9 mouse cellular contexts compared by ENCODE assay signal in the genomic region with DNA sequence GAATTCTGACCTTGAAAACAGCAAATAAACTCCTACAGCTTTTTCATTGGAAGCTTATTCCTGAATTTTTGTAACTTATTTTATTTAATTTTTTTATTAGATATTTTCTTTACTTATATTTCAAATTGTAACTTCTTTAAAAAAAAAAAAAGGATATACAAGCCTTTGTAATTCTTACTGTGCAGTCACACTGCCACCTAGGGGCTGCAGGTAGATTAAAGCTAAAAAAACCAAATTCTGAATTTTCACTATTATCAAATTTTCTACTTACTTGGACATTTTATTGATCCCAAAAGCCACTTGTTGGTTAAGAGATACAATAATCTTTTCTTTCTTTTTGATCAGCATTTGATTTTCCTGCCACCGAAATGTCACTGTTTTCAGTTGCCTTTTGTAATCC. TPM values are rescaled to one million over a fixed set of nuclear protein-coding genes. Genes with fewer than 3 reads are reported as not detected.
DNase-seq lines count a peak whose midpoint lies in the region; TF ChIP-seq lines count a peak whose summit lies in the region.
"Had no signal": no experiment of that assay in that cellular context is flagged by ENCODE, and none has a peak within 500 bp of the region (broad histone marks: within the 10 kb centered on the region; RNA-seq: fewer than 3 reads in every experiment).

No protein-coding gene starts in this region.

- peak; percentile 92 for TF ChIP-seq CTCF in layer of hippocampus, adult 2 months (conservative IDR thresholded peaks at IDR 0.05)

- H3K4me3 ChIP-seq in layer of hippocampus, adult 2 months = no peak overlapping the region
- H3K4me3 ChIP-seq: limb, embryonic 12.5 days had no signal

- intact Hi-C loops in left cerebral cortex, postnatal 36 days (cut with DNase I) = no loop called here

- no peak overlapping the region for H3K27ac ChIP-seq in layer of hippocampus, adult 2 months
- H3K27ac ChIP-seq: limb, embryonic 12.5 days had no signal

- DNase-seq in cerebellum, adult 9-10 months = peak; percentile 10
- no peak for DNase-seq in cerebellum, adult 9-11 months
- DNase-seq in layer of hippocampus, adult 2 months (ENCODE audit: low spot score in 2 of 2) = no peak
- no peak for DNase-seq in layer of hippocampus, postnatal 36 days
- DNase-seq in MN1 (ENCODE audit: low spot score) = peak; percentile 14
- peak; percentile 9 for DNase-seq in mesoderm, embryonic 11.5 days (ENCODE audit: low read depth, low spot score)
- DNase-seq in frontal cortex, postnatal 25 days (ENCODE audit: low spot score in 2 of 2) = no peak
- no peak for DNase-seq in left cerebral cortex, postnatal 36 days (ENCODE audit: low spot score in 2 of 2)

RNA-seq across cellular contexts. Expression of a gene that starts 52.2 kb away (rescaled TPM):
- total RNA-seq in layer of hippocampus, adult 2 months (2021) = 10 to 100 TPM; 83.7 to 84.5 TPM
- total RNA-seq in layer of hippocampus, postnatal 36 days (2021) = 10 to 100 TPM; 89.9 to 90.2 TPM
- 10 to 100 TPM; 69.9 to 81.4 TPM for total RNA-seq in left cerebral cortex, postnatal 36 days (2021)

RNA-seq across cellular contexts. Expression of a gene that starts 52.2 kb away (rescaled TPM):
- 1 to 10 TPM; 2.1 to 2.6 TPM for total RNA-seq in layer of hippocampus, adult 2 months (2021)
- 1 to 10 TPM in 1 of 2 experiments, under 1 TPM in 1; 0.97 to 1.8 TPM for total RNA-seq in layer of hippocampus, postnatal 36 days (2021)
- 1 to 10 TPM; 2.4 TPM for total RNA-seq in left cerebral cortex, postnatal 36 days (2021)

Comparison
In these comparisons a context has a peak if more than half of its experiments do, and no peak if none do; other contexts are left out.
1. DNase-seq: peak in cerebellum, adult 9-10 months (single experiment), MN1 (single experiment) and mesoderm, embryonic 11.5 days (single experiment); none in cerebellum, adult 9-11 months (single experiment), layer of hippocampus, adult 2 months (0 of 2), layer of hippocampus, postnatal 36 days (0 of 2), frontal cortex, postnatal 25 days (0 of 2) and left cerebral cortex, postnatal 36 days (0 of 2).